Mouse (Mus musculus) left cerebral cortex, adult 6 months (tissue): ENCODE results near the gene Cog4. TPM values are rescaled to one million over a fixed set of nuclear protein-coding genes. Genes with fewer than 3 reads are reported as not detected.

Experiments
- long read RNA-seq, 2 experiments: library from polyadenylated mRNA; unstranded; transcript quantifications; one replicate each; pipeline ENCODE4 v2.0.0; 2019 to 2020
- polyA plus RNA-seq: library from polyadenylated mRNA; unstranded; fragments of <200 nt; fragmentation: Nextera tagmentation; gene quantifications from 2 replicates; pipeline ENCODE4 v1.2.3, GENCODE M21; 2021

Cog4 gene
- polyA plus RNA-seq: 21.5 and 30.2 TPM in 2 replicates
- long read RNA-seq, experiment 1, transcript Cog4-201 (19 exons, 2,737 nt): major isoform, 250 of 301 reads
- long read RNA-seq, experiment 1, partial matches to known transcripts: 20 of 301 reads
- long read RNA-seq, experiment 1, other reads (novel, unspliced or antisense): 29 of 301 reads
- long read RNA-seq, experiment 2, transcript Cog4-201 (19 exons, 2,737 nt): major isoform, 29 of 43 reads
- long read RNA-seq, experiment 2, partial matches to known transcripts: 8 of 43 reads
- long read RNA-seq, experiment 2, other reads (novel, unspliced or antisense): 5 of 43 reads

DNA sequence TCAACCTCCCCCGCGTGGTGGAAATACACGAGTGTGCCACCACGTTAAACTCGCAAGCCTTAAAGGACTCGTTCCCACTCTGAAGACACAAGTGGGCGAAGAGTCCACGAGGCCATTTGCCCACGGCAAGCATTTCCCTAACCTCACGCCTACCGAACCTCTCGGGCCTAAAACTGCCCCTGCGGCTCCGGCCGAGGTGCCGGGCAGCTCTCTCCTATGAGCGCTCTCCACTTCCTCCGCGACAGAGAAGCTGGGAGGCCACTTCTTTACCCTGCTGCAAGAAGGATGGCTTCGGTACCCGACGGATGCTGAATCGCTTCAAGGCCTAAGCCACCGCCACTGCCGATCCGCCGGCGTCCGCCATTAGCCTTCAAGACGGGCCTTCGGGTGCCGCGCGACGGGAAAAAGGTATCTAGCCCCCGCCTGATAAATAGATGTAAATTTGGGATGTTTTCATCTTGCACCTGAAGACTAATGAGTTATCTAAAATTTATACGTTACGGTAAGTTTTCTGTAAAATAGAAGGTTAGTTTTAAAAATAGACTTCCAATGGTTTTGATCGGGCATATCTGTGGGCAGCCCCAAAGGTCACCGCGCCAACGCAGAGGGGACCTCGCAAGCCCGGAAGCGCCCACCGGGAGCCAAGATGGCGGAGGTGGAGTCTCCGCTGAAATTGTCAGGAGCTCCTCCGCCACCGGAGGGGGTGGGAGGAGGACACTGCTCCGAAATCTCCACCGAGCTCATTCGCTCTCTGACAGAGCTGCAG lies at the start of gene Cog4, which contains the start of gene Sf3b3:
Gene Cog4, plus strand, starts transcription at position 196 of the 766 bp plus-strand sequence.
Gene Sf3b3, minus strand, starts transcription at position 383 of the 766 bp plus-strand sequence.

DNA sequence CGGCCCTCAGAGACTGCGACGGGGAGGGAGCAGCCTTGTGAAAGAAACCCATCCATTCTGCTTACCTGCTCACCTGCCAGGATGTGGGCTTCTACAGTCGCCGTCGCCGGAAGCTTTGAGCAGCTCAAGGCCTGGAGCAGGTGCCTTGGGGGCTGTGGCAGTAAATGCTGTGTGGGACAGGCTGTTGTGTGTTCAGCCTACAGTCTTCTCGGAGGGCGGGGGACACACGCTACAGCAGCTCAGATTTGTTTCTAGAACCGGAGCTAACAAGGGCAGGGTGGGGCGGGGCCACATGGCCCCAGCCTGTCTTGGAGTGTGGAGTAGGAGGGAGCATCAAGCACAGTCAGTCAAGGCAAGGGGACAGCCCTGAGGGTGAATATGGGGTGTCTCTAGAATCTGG lies 40.7 kb upstream of the Cog4 start, which contains the start of gene Il34:
Gene Il34, minus strand, starts transcription at position 256 of the 400 bp plus-strand sequence.

GRCm38 (mm10) chr8:110901839-110902578 lies 55.6 kb downstream of the Cog4 start, which contains the start of gene Fuk:
Gene Fuk (minus strand): TSS chr8:110902488.

GRCm38 (mm10) chr8:110919341-110920031 lies 73.1 kb downstream of the Cog4 start, which contains the start of gene St3gal2:
Gene St3gal2 (plus strand): TSS chr8:110919922.

Other genes starting within 250 kb of the Cog4 start
- 6.0 and 20.4 TPM in 2 replicates for gene Vac14, start 228.0 kb upstream of the Cog4 start, polyA plus RNA-seq
- 19.7 and 42.3 TPM in 2 replicates for gene Mtss1l, start 125.1 kb upstream of the Cog4 start, polyA plus RNA-seq
- gene Il34, start 40.7 kb upstream of the Cog4 start, polyA plus RNA-seq: 59.8 and 64.3 TPM in 2 replicates
- gene Sf3b3, start 187 bp downstream of the Cog4 start, polyA plus RNA-seq: 18.3 and 19.2 TPM in 2 replicates
- gene Fuk, start 55.9 kb downstream of the Cog4 start, polyA plus RNA-seq: 3.6 and 4.3 TPM in 2 replicates
- 12.4 and 16.9 TPM in 2 replicates for gene St3gal2, start 73.3 kb downstream of the Cog4 start, polyA plus RNA-seq
- gene Ddx19a, start 151.2 kb downstream of the Cog4 start, polyA plus RNA-seq: 6.5 and 9.9 TPM in 2 replicates
- gene Ddx19b, start 185.2 kb downstream of the Cog4 start, polyA plus RNA-seq: 4.1 and 5.3 TPM in 2 replicates
- 44.8 and 49.3 TPM in 2 replicates for gene Aars, start 186.5 kb downstream of the Cog4 start, polyA plus RNA-seq
- 10.7 TPM in 1 of 2 replicates, not detected in the other for gene Exosc6, start 209.7 kb downstream of the Cog4 start, polyA plus RNA-seq
- 4.9 and 5.3 TPM in 2 replicates for gene Clec18a, start 245.8 kb downstream of the Cog4 start, polyA plus RNA-seq
- gene Pdpr, start 248.0 kb downstream of the Cog4 start, polyA plus RNA-seq: 4.8 and 5.8 TPM in 2 replicates